Mouse (Mus musculus): Measurements from ENCODE around the gene Dusp1. TPM values are rescaled to one million over a fixed set of nuclear protein-coding genes. Genes with fewer than 3 reads are reported as not detected.

Dusp1 gene
- total and polyA plus RNA-seq, 3 experiments = 5.0 to 41.8 (median 6.3) TPM

DNA sequence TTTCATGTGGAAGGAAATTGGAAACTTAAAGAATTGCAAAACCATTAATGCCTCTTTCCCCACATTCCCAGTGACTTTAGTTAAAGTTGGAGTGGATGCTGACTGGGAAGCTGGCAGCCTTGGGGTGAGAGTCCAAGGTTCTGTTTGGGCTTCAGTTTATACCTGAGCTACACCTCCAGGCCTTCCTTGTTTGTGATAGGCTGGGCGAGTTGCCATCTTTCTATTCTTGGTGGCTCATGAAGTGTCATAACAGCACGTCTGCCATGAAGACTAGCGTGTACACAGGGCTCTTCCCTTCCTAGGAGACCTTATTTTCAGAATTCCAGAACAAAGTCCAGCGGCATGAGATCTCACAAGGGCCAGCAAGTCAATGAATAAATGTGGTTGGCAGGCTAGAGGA is 39.2 kb downstream of the Dusp1 start:
- no peaks in the 10 kb centered on the region for H3K9me3 ChIP-seq (replicated peaks)
- H3K27me3 ChIP-seq (ENCODE audit: insufficient read depth, low read length) = peaks cover 8% of the 10 kb centered on the region; the same call in 1 of the 2 replicates
- ATAC-seq (ENCODE audit: extremely low read depth, insufficient number of reproducible peaks, low FRiP score, poor library complexity, severe bottlenecking) = no peak
- peaks cover 32% of the 10 kb centered on the region for H3K4me1 ChIP-seq (ENCODE audit: insufficient read depth, low read depth, low read length)
- no peaks in the 10 kb centered on the region for H3K36me3 ChIP-seq (replicated peaks)
- TF ChIP-seq POLR2AphosphoS5 (IDR thresholded peaks at IDR 0.05; ENCODE audit: insufficient replicate concordance, low read depth, low read length) = no peak
- no peak for TF ChIP-seq CTCF (IDR thresholded peaks at IDR 0.05; ENCODE audit: low read depth, low read length)
- no peak for TF ChIP-seq TAL1 (conservative IDR thresholded peaks at IDR 0.05; ENCODE audit: low read depth, low read length)
- TF ChIP-seq GATA1 (IDR thresholded peaks at IDR 0.05; ENCODE audit: borderline replicate concordance, low read length) = no peak
- no peak for TF ChIP-seq GATA2 (IDR thresholded peaks at IDR 0.05; ENCODE audit: borderline replicate concordance, low read depth, low read length)
- DNase-seq (ENCODE audit: low spot score) = no peak
- no peak overlapping the region for H3K4me3 ChIP-seq (ENCODE audit: low read depth, low read length)

DNA sequence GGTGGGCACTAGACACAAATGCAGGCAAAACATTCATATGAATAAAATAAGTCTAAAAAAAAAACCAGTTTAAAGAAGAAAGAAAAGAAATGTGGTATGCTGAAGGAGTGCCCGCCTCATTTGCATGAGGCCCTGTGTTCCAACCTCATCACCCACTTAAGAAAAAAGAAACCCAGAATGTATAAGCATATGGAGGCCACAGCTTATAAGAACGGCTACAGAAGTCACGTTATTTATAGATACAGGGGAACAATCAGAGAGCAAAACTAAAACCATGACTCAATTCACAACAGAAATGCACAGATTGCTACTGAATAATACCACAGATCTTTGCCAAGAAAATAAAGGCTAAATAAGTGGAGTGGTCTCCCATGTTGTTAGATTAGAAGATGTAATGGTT is 43.6 kb downstream of the Dusp1 start:
- no peaks in the 10 kb centered on the region for H3K27me3 ChIP-seq (ENCODE audit: insufficient read depth, low read length)
- no peak for DNase-seq (ENCODE audit: low spot score)
- TF ChIP-seq GATA1 (IDR thresholded peaks at IDR 0.05; ENCODE audit: borderline replicate concordance, low read length) = no peak
- peaks cover 52% of the 10 kb centered on the region for H3K4me1 ChIP-seq (ENCODE audit: insufficient read depth, low read depth, low read length)
- H3K9me3 ChIP-seq (replicated peaks) = no peaks in the 10 kb centered on the region
- ATAC-seq (ENCODE audit: extremely low read depth, insufficient number of reproducible peaks, low FRiP score, poor library complexity, severe bottlenecking) = no peak
- no peak overlapping the region for H3K4me3 ChIP-seq (ENCODE audit: low read depth, low read length)
- H3K36me3 ChIP-seq (replicated peaks) = no peaks in the 10 kb centered on the region

DNA sequence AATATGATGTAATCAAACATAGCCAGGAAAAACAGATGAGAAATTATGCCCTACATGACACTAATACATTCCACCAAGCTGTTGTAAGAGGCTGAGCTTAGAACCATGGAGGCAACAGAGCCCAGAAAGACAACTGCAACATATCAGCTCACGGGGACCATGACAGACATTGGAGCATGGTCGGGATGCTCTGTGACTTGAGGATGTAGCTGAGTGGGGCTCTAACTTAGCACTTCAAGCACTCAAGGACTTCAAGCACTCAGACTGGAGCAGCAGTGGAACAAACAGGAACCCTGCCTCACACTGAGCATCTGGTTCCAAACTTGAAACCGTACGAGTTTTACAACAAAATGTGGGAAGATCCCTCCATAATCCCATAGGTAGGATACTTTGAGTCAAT is 46.3 kb downstream of the Dusp1 start:
- DNase-seq (ENCODE audit: low spot score) = no peak
- Histone ChIP-seq H3K36me3 (replicated peaks) (no peaks in the 10 kb centered on the region), H3K4me1 (ENCODE audit: insufficient read depth, low read depth, low read length) (peaks cover 71% of the 10 kb centered on the region), H3K4me3 (ENCODE audit: low read depth, low read length) (no peak overlapping the region), H3K9me3 (replicated peaks) (no peaks in the 10 kb centered on the region), H3K27me3 (ENCODE audit: insufficient read depth, low read length) (no peaks in the 10 kb centered on the region)
- TF ChIP-seq GATA1 (IDR thresholded peaks at IDR 0.05; ENCODE audit: borderline replicate concordance, low read length) = no peak
- no peak for TF ChIP-seq TAL1 (conservative IDR thresholded peaks at IDR 0.05; ENCODE audit: low read depth, low read length)
- TF ChIP-seq POLR2AphosphoS5 (IDR thresholded peaks at IDR 0.05; ENCODE audit: insufficient replicate concordance, low read depth, low read length) = no peak
- no peak for ATAC-seq (ENCODE audit: extremely low read depth, insufficient number of reproducible peaks, low FRiP score, poor library complexity, severe bottlenecking)

DNA sequence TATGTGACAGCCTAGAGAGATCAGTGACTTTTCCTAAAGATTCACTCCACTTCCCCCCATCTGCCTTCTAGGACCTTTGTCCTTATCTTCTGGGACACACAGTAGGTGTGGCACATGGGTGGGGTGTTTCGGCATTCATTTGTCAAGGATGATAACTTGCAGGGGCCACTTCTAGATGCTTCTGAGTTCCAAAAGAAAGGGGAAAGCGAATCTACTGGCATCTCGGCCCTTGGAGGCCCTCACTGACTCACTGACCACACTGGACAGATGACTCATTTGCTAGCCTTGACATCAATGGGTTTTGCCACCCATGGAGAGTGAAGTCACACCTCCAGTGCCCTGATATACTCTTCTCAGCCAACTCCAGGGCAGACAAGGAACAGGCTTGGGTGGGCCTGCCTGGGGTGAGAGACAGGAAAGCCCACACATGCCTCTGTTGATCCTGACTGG is 47.3 kb downstream of the Dusp1 start:
- no peak for DNase-seq (ENCODE audit: low spot score)
- Histone ChIP-seq H3K9me3 (replicated peaks) (no peaks in the 10 kb centered on the region), H3K27me3 (ENCODE audit: insufficient read depth, low read length) (no peaks in the 10 kb centered on the region), H3K4me3 (ENCODE audit: low read depth, low read length) (peak overlapping the region; percentile 11; the same call in 1 of the 2 replicates), H3K4me1 (ENCODE audit: insufficient read depth, low read depth, low read length) (peaks cover 81% of the 10 kb centered on the region), H3K36me3 (replicated peaks) (no peaks in the 10 kb centered on the region)
- peak; percentile 51 for ATAC-seq (ENCODE audit: extremely low read depth, insufficient number of reproducible peaks, low FRiP score, poor library complexity, severe bottlenecking)
- peak; percentile 52 for TF ChIP-seq TAL1 (conservative IDR thresholded peaks at IDR 0.05; ENCODE audit: low read depth, low read length)
- TF ChIP-seq POLR2AphosphoS5 (IDR thresholded peaks at IDR 0.05; ENCODE audit: insufficient replicate concordance, low read depth, low read length) = no peak

DNA sequence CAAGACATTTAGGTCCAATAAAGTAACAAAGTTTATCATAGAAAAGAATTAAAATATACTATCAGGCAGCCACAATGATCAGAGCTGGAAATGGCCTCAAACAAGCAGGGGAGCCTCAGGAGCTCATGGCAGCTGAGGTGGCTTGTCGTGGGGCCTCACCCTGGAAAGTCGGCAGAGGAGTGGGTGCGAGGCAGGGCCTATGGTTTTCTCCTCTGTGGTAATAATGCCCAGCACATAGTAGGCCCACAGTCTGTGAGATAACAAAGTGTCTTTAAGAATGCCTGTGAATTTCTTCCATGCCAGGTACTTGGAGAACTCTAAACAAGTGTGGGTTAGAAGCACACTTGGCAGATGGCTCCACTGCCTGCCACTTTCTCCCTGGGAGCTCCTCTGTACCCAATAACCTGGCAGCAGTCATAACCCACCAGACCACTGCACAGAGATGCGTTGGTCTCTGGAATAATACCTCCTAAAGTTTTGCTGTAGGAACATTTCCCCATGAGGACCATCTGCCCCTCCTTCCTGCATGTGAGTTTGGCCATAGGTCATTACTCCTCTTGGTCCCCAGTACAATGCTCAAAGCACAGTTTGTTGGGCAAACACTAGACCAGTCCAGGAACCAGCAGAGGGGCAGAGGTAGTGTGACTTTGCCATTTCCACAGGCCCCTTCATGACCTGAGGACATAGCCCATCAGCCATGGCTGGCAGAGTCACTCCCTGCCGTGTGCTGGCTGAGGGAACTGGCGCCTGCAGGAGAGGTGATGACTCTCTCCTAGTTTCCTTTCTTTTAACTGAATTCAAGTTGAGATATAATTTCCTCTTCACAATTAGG is 48.3 kb downstream of the Dusp1 start:
- TF ChIP-seq TAL1 (conservative IDR thresholded peaks at IDR 0.05; ENCODE audit: low read depth, low read length) (no peak), CTCF (IDR thresholded peaks at IDR 0.05; ENCODE audit: low read depth, low read length) (no peak), GATA1 (IDR thresholded peaks at IDR 0.05; ENCODE audit: borderline replicate concordance, low read length) (no peak), POLR2AphosphoS5 (IDR thresholded peaks at IDR 0.05; ENCODE audit: insufficient replicate concordance, low read depth, low read length) (no peak), GATA2 (IDR thresholded peaks at IDR 0.05; ENCODE audit: borderline replicate concordance, low read depth, low read length) (no peak)
- DNase-seq (ENCODE audit: low spot score) (no peak), ATAC-seq (ENCODE audit: extremely low read depth, insufficient number of reproducible peaks, low FRiP score, poor library complexity, severe bottlenecking) (no peak)
- no peaks in the 10 kb centered on the region for H3K9me3 ChIP-seq (replicated peaks)
- no peaks in the 10 kb centered on the region for H3K27me3 ChIP-seq (ENCODE audit: insufficient read depth, low read length)
- peak overlapping the region; percentile 5; the same call in 1 of the 2 replicates for H3K4me3 ChIP-seq (ENCODE audit: low read depth, low read length)
- H3K4me1 ChIP-seq (ENCODE audit: insufficient read depth, low read depth, low read length) = peaks cover 90% of the 10 kb centered on the region
- no peaks in the 10 kb centered on the region for H3K36me3 ChIP-seq (replicated peaks)

DNA sequence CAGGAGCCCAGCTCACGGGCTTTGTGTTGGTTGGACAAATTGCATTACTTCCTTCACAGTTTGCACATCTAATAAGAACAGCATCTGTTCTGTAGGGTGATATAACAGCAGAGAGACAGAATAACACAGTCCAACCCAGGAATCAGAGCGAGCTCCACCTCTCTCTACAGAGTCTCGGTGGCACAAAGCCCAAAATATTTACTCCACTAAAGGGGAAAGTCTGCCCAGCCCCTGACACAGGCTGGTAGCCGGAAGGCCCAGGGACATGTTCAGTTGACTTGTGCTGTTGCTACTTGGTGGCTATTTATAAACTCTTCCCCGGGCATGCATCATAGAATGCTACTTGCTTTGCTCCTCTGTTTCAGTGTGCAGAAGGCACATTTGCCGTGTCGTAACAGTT is 49.0 kb downstream of the Dusp1 start:
- DNase-seq (ENCODE audit: low spot score) = no peak
- Histone ChIP-seq H3K27me3 (ENCODE audit: insufficient read depth, low read length) (no peaks in the 10 kb centered on the region), H3K4me1 (ENCODE audit: insufficient read depth, low read depth, low read length) (peaks cover 93% of the 10 kb centered on the region), H3K36me3 (replicated peaks) (no peaks in the 10 kb centered on the region), H3K9me3 (replicated peaks) (no peaks in the 10 kb centered on the region), H3K4me3 (ENCODE audit: low read depth, low read length) (no peak overlapping the region; the same call in 1 of the 2 replicates)
- TF ChIP-seq GATA1 (IDR thresholded peaks at IDR 0.05; ENCODE audit: borderline replicate concordance, low read length) (no peak), TAL1 (conservative IDR thresholded peaks at IDR 0.05; ENCODE audit: low read depth, low read length) (no peak), CTCF (IDR thresholded peaks at IDR 0.05; ENCODE audit: low read depth, low read length) (no peak), POLR2AphosphoS5 (IDR thresholded peaks at IDR 0.05; ENCODE audit: insufficient replicate concordance, low read depth, low read length) (no peak)
- ATAC-seq (ENCODE audit: extremely low read depth, insufficient number of reproducible peaks, low FRiP score, poor library complexity, severe bottlenecking) = no peak
